Mouse (Mus musculus) thymus, adult 2 months (tissue): ENCODE measurements at regions not wholly inside any gene's neighbourhood (a gene's known extent, or its start where the extent isn't known, plus 50 kb on each side); places are given as distances from the start of the nearest gene placed in this dataset.

Experiments
- DNase-seq: peaks from one replicate; pipeline ENCODE4 v3.0.0; 2021
- H3K27ac ChIP-seq: fragments of 200-500 bp; 2 replicates; pipeline ENCODE4 v1.5.1; 2012; ENCODE audit warnings: low read length, control low read depth; ENCODE audit not compliant: control insufficient read depth, insufficient read depth
- H3K27me3 ChIP-seq: fragments of 200-500 bp; 2 replicates; pipeline ENCODE4 v1.6.1; 2012; ENCODE audit warnings: mild to moderate bottlenecking, low read length, moderate library complexity, mixed read lengths; ENCODE audit not compliant: control insufficient read depth, insufficient read depth
- H3K36me3 ChIP-seq: fragments of 200-500 bp; 2 replicates; pipeline ENCODE4 v1.6.1; 2012; ENCODE audit warnings: mild to moderate bottlenecking, low read length, moderate library complexity; ENCODE audit not compliant: control insufficient read depth, insufficient read depth
- H3K4me1 ChIP-seq: fragments of 200-500 bp; replicated peaks from 2 replicates; pipeline ENCODE4 v1.6.1; 2012; ENCODE audit warnings: low read length; ENCODE audit not compliant: control insufficient read depth, insufficient read depth
- H3K4me3 ChIP-seq: fragments of 200-500 bp; 2 replicates; pipeline ENCODE4 v1.5.1; 2012; ENCODE audit warnings: mild to moderate bottlenecking, low read length, control low read depth, moderate library complexity; ENCODE audit not compliant: control insufficient read depth, insufficient read depth
- CTCF ChIP-seq: fragments of 200-500 bp; IDR thresholded peaks from 2 replicates; pipeline ENCODE4 v1.5.1; 2012; ENCODE audit warnings: mild to moderate bottlenecking, control low read depth, low read length, moderate library complexity, borderline replicate concordance; ENCODE audit not compliant: control insufficient read depth, poor library complexity, insufficient read depth; ENCODE audit errors: extremely low read depth
- POLR2A ChIP-seq: fragments of 200-500 bp; IDR thresholded peaks from 2 replicates; pipeline ENCODE4 v1.6.1; 2012; ENCODE audit warnings: mild to moderate bottlenecking, low read length, control low read depth, moderate library complexity; ENCODE audit not compliant: control insufficient read depth, poor library complexity, insufficient read depth; ENCODE audit errors: extremely low read depth
- WGBS: fragments of 180-500 bp; shearing (Covaris S2); methylation state at CpG from one replicate; pipeline ENCODE4 v1.1.7; 2018; 5-methylcytosine and 5-hydroxymethylcytosine counted together

DNA sequence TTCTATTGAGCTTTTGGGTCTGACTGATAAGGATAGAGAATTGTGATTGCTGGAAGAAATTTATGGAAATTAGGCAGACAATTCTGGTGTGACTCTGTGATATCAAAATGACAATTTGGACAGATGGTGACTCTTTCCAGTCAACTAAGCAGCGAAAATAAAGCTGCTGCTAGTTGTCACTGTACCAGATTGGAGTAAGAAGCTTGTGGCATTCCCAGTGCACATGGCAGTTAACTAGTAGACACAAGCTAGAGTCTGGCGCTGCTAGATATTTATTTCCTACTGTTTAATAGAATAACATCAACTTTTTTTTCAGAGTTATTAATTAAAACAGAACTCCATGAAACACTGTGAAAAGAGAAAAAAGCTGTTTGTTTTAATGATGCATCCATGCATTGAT, 1432.9 kb upstream of the Sel1l start:
- no peak overlapping the region for H3K4me3 ChIP-seq
- H3K27ac ChIP-seq = no peak overlapping the region
- H3K4me1 ChIP-seq = no peaks in the 10 kb centered on the region
- WGBS = 91% methylated on average over 2 of the region's 2 CpGs
- H3K27me3 ChIP-seq = no peaks in the 10 kb centered on the region
- TF ChIP-seq POLR2A (no peak), CTCF (no peak)
- H3K36me3 ChIP-seq = no peaks in the 10 kb centered on the region
- DNase-seq = no peak

DNA sequence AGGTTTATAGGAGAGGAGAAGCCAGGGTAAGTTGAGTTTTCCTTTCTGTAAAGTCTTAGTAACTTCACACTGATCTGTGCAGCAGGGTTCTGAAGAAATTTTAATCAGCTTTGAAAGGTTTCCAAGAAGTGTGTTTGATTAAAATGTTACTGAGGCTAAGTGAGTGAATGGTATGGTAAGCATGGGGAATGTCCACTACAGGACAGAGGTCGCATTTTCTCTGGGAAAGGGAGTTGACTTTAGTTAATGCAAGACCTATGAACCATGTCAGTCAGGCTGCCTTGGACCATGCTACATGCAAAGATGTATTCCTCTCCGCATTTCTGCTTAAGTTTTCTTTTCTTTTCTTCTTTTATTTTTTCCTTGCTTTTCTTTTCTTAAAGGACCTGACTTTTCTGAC, 1424.7 kb upstream of the Sel1l start:
- TF ChIP-seq POLR2A (no peak), CTCF (no peak)
- Histone ChIP-seq H3K36me3 (no peaks in the 10 kb centered on the region), H3K4me3 (no peak overlapping the region), H3K27ac (no peak overlapping the region), H3K27me3 (no peaks in the 10 kb centered on the region), H3K4me1 (no peaks in the 10 kb centered on the region)
- 92% methylated on average over 2 of the region's 2 CpGs for WGBS
- DNase-seq = no peak

DNA sequence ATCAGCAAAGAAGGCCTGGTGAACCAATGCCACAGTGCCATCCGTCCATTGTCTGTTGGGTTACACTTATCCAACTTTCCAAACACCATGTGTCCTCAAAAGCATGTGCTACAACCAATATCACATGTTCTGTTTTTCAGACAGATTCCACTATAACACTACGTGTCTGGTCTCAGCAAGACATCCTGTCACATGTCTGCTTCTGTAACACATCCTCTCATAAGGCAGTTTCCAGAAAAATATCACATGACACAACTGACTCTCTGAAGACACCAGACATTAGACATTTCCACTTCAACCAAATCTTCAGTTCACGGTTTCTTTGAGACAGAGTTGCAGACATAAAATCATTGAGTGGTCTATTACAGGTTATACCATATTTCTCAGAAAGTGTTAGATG, 1381.3 kb upstream of the Sel1l start:
- no peak for DNase-seq
- Histone ChIP-seq H3K36me3 (no peaks in the 10 kb centered on the region), H3K4me3 (no peak overlapping the region), H3K4me1 (no peaks in the 10 kb centered on the region), H3K27ac (no peak overlapping the region), H3K27me3 (no peaks in the 10 kb centered on the region)
- TF ChIP-seq CTCF = no peak
- no peak for TF ChIP-seq POLR2A
- WGBS = 83% methylated on average over 3 of the region's 3 CpGs

DNA sequence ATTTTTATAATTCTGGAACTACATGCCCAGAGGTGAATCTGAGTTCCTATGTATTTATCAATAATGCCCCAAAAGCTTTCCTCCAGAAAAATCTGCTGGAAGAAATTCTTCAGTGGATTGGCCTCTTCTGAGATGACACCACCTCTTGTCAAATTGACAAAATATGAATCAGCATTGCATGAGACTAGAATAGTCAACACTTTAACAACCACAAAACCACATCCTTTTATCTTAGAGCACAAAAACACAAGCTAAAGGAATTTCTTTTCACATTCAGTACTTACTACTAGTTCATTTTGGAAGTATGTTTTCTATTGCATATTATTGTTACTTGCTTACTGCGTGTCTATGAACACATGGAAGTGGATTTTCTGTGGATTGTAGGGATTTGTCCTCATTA, 1377.9 kb upstream of the Sel1l start:
- H3K27ac ChIP-seq = no peak overlapping the region
- H3K27me3 ChIP-seq = no peaks in the 10 kb centered on the region
- no peak for TF ChIP-seq POLR2A
- no peak for TF ChIP-seq CTCF
- no peak for DNase-seq
- H3K4me3 ChIP-seq = no peak overlapping the region
- WGBS = 79% methylated on average over 1 of the region's 1 CpGs
- no peaks in the 10 kb centered on the region for H3K4me1 ChIP-seq
- no peaks in the 10 kb centered on the region for H3K36me3 ChIP-seq

DNA sequence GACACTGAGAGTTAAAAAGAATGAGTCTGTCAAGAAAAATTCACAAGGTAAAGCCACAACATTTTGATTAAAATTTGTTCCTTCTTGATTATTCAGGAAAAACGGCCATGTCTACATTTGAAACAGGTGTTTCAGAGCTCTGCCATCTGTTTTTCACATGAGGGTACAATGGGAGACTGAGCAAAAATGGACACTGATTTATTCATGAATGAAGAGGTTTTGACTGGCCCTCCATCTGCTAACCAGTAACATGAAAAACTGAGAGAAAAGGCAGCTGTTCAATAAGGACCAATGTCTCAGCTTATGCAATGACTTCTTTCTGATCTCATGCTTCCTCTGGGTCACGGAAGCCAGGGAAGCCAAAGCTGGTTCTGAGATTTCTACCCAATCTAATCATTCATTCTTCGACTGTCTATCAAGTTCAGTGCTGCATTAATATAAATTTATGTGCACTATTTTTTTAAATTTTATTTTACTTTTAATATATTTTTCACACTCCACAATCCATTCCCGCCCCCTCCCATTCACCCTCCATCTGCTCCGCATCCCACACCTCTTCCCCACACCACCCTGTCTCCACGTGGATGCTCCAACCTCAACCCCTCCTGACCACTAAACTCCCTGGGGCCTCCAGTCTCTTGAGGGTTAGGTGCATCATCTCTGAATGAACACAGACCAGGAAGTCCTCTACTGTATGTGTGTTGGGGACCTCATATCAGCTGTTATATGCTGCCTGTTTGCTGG, 1372.4 kb upstream of the Sel1l start:
- Histone ChIP-seq H3K4me3 (no peak overlapping the region), H3K36me3 (no peaks in the 10 kb centered on the region), H3K27ac (no peak overlapping the region), H3K27me3 (no peaks in the 10 kb centered on the region), H3K4me1 (no peaks in the 10 kb centered on the region)
- no peak for DNase-seq
- WGBS = 88% methylated on average over 6 of the region's 6 CpGs
- TF ChIP-seq POLR2A (no peak), CTCF (no peak)

DNA sequence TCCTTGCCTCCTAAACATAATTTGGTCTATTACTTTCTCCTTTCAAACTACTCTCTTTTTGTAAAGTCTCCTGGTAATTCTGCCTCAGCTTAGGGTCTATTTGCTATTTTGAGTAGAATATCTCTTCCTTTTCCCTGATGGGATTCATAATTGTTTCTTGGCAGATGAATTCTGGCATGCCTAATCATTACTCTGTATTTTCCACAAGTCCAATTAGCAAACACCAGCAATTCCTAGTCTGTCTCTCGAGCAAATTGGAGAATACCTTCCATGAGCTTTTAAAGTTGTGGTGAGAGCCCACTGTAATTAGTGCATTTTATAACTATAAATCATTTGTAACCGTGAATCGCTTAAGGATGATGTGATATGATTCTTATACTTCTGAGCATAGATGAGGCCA, 1358.6 kb upstream of the Sel1l start:
- Histone ChIP-seq H3K4me3 (no peak overlapping the region), H3K27me3 (no peaks in the 10 kb centered on the region), H3K27ac (no peak overlapping the region), H3K4me1 (no peaks in the 10 kb centered on the region), H3K36me3 (no peaks in the 10 kb centered on the region)
- no peak for DNase-seq
- WGBS = 95% methylated on average over 3 of the region's 3 CpGs
- no peak for TF ChIP-seq CTCF
- TF ChIP-seq POLR2A = no peak

DNA sequence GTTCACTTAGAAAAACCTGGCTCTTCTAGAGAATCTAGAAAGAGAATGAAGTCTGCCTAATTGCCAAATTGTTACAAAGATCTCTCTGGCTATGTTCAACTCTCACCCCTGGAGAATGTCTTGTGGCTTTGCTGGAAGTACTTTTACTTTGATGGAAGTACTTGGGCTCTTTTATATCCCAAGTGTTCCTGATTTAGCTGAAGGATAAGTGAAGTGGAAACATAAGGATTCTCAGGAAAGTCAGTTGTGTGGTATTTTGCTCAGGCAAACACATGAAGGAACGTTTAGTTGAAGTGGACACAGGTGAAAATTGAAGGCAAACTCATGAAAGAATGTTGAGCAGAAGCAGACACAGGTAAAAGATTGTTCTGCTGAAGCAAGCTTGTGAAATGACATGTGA, 1340.0 kb upstream of the Sel1l start:
- Histone ChIP-seq H3K27me3 (no peaks in the 10 kb centered on the region), H3K4me1 (no peaks in the 10 kb centered on the region), H3K27ac (no peak overlapping the region), H3K36me3 (no peaks in the 10 kb centered on the region), H3K4me3 (no peak overlapping the region)
- TF ChIP-seq CTCF (no peak), POLR2A (no peak)
- 76% methylated on average over 1 of the region's 1 CpGs for WGBS
- no peak for DNase-seq
